Mouse (Mus musculus) right cerebral cortex, adult 18-20 months (tissue): ENCODE results near the gene Aars.
"Not testable (repeated sequence)": the region's sequence is repeated elsewhere in the genome, so short reads cannot be mapped to it uniquely, and the experiment has no call there.

Experiments used
- DNase-seq: peaks from one replicate; pipeline ENCODE4 v3.0.0; 2022; ENCODE audit warnings: mixed read lengths

The Aars gene

DNA sequence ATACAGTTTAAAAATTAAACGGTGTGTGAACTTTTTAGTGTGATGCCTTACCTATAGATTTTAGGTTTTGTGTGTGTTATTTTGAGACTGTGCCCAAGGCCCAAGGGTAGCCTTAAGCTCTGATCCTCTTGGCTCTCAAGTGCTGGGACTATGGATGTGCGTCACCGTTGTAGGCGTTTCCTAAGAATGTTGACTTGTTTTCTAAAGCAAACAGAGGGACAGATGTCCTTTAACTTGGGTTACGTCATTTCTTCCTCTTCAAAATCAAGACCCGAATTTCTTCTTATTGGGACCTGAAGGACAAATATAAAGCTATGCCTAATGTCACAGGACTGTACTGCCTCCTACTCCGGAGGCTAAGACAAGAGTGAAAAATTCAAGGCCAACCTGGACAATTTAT lies at the start of gene Aars:
TSS of gene Aars (plus strand) at position 229 of the 400 bp plus-strand sequence.
- DNase-seq: no peak

GRCm38 (mm10) chr8:110987805-110988744 lies 44.9 kb upstream of the Aars start:
- DNase-seq: no peak

DNA sequence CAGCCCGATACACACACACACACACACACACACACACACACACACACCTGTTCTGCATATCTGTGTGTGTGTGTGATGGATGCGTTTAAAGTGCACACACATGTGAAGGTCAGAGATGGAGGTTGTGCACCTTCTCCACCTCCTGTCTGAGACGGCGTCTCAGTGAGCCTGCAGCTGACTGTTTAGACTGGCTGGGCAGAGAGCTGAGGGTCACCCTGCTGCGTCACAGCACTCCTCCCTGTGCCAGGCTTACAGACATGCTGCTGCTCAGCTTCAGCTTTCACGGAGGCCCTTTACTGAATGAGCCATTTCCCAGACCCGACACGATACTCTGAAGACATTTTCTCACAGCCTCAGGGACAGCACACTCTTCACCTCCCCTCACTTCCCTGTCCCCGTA lies 42.9 kb upstream of the Aars start:
- DNase-seq: no peak

DNA sequence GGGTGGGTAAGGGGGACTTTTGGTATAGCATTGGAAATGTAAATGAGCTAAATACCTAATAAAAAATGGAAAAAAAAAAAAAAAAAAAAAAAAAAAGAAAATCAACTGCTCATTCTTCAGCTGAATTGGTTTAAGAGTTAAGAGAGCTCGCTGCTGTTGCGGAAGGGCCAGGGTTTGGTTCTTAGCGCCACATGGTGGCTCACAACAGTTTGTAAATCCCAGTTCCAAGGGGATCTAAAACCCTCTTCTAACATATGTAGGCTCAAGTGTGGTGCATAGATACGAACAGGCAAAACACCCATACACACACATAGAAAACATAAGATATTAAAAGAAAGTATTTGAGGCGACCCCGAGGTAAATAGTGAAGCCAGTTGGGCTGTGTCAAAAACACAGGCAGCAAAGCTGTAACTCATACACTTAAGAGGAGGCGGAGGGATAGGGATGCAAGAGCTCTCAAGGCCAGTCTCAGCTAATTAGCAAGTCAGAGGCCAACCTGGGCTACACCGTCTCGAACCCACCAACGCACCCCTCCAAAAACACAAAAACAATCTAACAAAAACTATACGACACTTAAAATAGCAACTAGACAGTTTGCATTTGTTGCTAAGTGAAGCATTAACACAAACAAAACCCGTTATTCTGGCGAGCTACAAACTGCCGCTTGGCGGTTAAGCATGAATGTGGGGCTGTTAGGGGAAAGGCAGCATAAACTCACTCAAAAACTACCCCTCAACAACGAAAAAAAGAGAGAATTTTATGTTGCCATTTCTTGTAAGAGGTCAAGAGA lies 36.1 kb upstream of the Aars start:
- no peak for DNase-seq

- DNase-seq: peak; percentile 94
Observed at GRCm38 (mm10) chr8:110997547-110998531, 35.1 kb upstream of the Aars start, which contains the start of gene Ddx19a. Gene Ddx19a (minus strand): TSS chr8:110997800.

DNA sequence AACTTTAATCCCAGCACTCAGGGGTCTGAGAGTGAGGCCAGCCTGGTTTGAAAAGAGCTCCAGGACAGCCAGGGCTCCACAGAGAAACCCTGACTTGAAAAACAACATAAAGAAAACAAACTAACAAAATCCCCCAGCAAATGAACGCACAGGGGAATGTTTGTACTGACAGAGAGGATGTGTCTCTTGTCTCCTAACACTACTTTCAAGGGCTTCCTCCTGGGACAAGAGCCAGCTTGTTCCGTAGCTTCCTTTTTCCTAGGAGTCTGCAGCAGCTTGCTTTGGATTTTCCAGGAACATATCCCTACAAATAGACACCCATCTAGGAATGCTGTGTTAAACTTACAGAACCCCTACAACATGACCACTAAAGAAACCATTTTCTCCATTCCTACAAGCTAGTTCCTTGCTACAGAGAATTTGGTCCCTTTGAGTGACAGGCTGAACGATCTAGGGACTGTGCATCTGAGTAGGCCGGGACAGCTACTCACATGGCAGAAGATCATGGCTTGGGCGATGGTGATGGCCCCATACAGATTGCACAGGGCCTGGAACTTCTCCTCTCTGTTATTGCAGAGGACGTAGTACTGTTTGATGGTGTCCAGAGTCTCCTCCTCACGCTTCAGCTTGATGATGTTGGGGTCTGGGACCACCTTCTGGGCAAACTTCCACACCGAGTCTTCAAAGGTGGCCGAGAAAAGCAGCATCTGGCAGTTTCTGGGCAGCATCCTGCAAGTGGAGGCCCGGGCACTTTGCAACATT lies 22.5 kb upstream of the Aars start:
- DNase-seq: not testable (repeated sequence)

GRCm38 (mm10) chr8:111026609-111027008 lies 6.3 kb upstream of the Aars start:
- not testable (repeated sequence) for DNase-seq

DNA sequence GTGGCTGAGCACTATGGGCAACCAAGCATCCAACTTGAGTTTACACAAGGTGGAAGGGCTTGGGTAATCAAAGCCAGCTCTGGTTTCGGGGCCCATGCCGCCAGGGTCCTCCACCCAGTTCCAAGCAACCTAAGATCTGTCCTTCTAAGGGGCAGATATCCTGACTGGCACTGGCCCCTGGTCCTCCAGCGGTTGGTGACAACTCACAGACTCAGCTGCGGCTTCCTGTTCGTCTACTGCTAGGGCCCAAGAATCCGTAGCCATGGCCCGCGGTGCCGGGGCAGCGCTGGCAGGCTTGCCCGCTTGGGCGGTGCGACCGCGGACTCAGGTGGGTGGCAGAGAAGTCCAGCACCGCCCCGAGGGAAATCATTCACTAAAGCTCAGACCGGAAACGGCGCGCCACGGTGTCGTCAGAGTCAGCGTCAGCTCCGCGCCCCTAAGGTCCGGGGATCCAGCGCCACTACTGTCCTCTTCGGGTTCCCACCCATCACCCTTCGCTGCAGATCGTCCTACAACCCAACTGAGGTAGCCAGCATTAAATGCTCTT lies 5.5 kb upstream of the Aars start:
- DNase-seq: peak; percentile 93

- DNase-seq: no peak
Observed at GRCm38 (mm10) chr8:111029589-111029988, 3.4 kb upstream of the Aars start.

- DNase-seq: no peak
Observed at GRCm38 (mm10) chr8:111030045-111030444, 2.9 kb upstream of the Aars start.

GRCm38 (mm10) chr8:111031572-111031971 lies 1.4 kb upstream of the Aars start, which contains the start of gene Ddx19b:
Gene Ddx19b (minus strand): TSS chr8:111031751.
- no peak for DNase-seq

- DNase-seq: peak; percentile 99
Observed at GRCm38 (mm10) chr8:111033482-111034215, 705 bp downstream of the Aars start.

GRCm38 (mm10) chr8:111034276-111034675 lies 1.3 kb downstream of the Aars start:
- DNase-seq: no peak

DNA sequence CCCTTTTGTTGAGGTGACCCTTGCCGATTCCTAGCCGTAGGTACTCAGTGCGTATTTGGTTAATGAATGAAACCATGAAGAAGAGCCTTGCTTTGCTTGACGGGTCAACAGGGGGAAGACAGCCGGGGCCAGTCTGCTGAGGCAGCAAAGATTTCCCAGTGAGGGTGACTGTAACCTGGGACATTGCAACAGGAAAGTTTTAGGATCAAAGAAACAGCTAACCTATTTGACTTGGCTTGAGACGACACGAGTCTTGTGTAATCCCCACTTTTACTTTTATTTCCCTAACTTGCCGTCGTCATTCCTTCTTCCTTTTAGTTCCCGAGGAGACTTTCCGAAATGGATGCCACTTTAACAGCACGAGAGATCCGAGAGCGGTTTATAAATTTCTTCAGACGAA lies 3.6 kb downstream of the Aars start:
- DNase-seq: no peak

- no peak for DNase-seq
Observed at GRCm38 (mm10) chr8:111042546-111042945, 9.6 kb downstream of the Aars start.

DNA sequence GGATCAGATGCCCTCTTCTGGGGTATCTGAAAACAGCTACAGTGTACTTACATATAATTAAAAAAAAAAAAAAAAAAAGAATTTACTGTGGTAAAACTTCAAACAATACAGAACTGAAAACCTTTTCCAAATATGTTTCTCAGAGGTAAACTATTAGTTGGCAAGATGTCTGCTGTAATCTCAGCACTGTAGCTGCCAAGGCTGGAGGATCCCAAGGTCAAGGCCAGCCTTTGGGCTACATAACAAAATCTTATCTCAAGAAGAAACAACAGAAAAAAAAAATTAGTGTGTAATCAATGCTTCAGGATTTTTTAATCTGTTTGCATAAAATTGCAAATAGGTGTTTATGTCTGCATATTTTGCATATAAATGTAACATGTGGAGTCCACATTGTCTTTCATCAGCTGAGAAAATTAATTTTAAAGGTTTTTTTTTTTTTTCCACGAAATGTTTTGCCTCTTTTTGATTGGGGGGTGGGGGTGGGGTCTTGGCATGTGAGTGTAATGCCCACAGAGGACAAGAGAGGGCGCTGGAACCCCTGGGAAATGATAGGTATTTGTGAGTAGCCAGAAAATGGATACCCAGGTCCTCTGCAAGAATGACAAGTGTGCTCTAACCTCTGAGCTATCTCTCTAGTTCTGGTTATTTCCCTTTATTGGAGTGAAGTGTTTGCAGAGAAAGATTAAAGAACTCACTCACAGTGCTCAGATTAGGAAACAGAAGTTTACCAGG lies 11.2 kb downstream of the Aars start:
- no peak for DNase-seq

DNA sequence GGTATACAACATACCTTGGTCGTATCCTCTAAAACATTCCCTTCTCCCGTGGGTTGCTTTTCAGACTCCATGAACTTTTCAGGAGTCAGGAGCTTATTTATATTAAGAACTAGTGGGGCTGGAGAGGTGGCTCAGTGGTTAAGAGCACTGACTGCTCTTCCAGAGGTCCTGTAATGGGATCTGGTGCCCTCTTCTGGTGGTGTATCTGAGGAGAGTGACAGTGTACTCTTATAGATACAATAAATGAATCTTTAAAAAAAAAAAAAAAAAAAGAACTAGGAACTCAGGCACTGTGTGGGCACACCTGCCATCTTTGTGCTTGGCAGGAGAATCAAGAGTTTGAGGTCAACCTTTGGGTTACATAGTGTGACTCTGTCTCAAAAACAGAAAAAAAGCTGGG lies 15.8 kb downstream of the Aars start:
- DNase-seq: no peak

DNA sequence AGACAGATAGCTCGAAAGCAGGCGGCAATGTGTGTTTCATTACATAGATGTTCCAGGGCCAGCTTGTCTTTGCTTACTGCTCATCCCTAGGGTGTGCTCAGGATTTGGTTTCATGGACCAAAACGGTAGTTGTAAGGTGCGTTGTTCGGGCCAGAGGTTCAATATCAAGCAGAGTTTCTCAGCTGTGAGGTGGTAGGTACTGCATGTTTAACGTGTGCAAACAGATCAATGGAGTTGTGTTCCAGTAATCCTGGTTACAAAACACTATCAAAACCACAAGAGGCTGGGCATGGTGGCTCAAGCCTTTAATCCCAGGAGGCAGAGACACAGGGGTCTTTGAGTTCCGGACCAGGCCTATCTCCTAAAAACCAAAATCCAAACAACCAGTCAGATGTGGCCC lies 16.2 kb downstream of the Aars start:
- no peak for DNase-seq

DNA sequence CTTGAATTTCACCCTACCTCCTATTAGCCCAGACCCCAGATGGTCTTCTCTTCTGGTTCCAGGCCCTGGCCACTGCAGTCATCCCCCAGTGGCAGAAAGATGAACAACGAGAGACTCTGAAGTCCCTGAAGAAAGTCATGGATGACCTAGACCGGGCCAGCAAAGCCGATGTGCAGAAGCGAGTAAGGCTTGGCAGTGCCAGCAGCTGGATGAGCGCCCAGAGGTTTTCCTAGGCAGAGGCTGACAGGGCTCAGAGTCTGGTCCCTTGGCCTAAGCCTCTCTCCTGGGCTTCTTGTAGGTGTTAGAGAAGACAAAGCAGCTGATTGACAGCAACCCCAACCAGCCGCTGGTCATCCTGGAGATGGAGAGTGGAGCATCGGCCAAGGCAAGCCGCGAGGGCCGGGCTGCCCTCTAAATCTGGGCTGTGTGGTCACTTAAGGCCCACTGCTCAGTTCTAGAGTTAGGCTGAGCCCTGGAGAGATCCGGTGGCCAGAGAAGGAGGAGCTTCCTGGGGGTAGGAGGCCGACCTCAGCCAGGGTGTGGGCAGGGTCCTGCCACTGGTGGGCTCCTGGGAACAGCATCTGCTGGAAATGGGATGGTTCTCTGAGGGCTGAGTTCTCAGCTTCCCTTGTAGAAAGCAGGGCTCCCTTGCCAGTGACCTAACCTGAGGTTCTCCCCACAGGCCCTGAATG lies 21.0 kb downstream of the Aars start:
- DNase-seq: no peak
